Mouse (Mus musculus) 416B (cell line): ENCODE data around the gene Tmem128.

ENCODE experiments used
- DNase-seq: peaks from one replicate; pipeline ENCODE4 v3.0.0; 2011; ENCODE audit warnings: low read depth

Gene Tmem128

GRCm38 (mm10) chr5:38277936-38278600, 18.1 kb downstream of the Tmem128 start:
- DNase-seq: no peak

DNA sequence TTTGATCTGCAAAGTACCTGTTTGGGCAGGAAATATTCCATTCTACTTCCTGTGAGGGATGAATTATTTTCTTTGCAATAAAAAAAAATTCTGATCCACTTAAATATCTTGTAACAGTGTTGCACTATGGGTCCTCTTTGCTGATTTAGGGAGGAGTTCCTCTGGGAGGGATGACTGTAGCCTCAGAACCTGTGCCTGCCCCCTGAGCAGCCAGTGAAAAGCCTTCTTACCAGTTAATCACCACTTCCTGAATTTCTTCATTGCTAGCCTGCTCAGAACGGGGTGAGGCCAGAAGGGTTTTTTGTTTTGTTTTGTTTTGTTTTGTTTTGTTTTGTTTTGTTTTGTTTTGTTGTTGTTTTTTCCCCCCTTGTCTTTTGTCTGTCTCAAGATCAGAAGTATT, 20.1 kb downstream of the Tmem128 start:
- peak; percentile 89 for DNase-seq

DNA sequence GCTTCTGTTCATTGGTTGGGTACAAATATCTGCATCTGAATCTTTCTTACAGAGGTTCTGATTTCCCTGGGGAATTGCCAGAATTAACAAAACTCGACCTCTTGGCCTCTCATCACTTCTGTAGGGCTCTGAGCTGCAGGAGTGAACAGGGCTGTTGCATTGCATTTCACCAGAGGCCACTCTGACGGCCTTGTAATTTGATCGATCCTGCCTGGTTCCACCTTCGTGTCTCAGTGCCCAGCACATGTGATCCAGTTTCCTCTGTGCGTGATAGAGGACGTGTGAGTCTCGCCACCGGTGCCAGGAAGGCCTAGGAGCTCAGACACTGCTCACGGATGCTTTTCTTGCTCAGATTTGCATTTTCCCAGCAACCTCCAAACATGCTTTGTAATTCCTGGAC, 25.7 kb downstream of the Tmem128 start:
- DNase-seq: no peak

- DNase-seq: no peak
These were observed 28.5 kb downstream of the Tmem128 start for GRCm38 (mm10) chr5:38288476-38288875.

GRCm38 (mm10) chr5:38301761-38302411, 41.9 kb downstream of the Tmem128 start:
- no peak for DNase-seq

GRCm38 (mm10) chr5:38302651-38303050, 42.7 kb downstream of the Tmem128 start:
- DNase-seq: no peak

GRCm38 (mm10) chr5:38305241-38305640, 45.3 kb downstream of the Tmem128 start:
- no peak for DNase-seq

DNA sequence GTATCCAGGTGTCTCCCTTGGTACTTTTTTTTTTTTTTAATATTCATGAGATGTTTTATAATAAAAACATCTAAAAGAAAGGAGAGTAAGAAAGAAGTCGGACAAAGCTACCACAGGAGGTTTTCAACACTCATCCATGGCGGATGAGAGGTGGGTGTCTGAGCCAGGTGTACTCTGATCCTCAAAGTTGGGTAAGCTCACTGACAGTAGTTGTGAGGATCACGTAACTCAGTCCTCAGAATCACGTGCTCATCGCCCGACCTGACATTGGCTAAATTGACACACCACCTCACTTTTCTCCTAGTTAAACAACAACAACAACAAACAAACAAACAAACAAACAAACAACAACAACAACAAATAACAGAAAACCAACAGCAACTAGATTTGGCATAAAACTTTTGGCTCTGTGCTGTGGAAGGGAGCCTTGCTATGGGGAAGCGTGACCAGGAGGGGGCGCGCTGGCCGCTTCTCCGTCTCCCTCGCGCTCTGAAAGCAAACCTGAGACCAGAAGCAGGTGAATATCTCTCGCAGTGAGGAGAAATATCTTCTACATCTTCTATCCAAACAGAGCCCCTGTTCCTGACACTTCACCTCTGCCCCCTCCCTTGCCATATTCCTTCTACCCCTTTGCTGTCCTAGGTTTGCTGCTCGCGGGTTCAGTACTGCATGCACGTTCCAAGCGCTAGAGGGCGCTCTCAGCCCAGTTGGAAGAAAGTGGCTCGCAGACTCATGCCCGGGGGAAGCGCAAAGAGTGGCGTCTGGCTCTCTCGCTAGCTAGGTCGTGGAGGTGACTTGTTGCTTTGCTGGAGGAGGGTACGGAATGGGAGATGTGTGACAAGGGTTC, 47.5 kb downstream of the Tmem128 start:
- peak; percentile 88 for DNase-seq

DNA sequence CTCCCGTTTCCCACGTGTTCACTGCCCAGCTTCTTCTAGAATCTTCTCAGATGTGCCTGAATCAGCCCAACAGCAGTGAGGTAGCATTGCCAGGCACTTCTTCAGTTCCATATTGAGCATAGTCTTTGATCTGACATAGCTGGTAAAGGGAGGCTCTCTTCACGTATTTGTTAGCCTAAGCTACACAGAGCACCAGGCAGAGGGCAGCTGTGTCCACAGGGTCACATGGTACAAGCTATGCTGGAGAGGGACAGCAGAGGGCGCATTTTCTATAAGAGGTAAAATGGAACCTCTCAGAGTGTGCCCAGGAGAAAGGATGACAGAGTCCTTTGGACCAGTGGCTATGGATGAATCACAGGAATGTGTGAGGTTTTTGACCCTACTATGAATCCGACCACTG, 48.9 kb downstream of the Tmem128 start:
- peak; percentile 87 for DNase-seq

DNA sequence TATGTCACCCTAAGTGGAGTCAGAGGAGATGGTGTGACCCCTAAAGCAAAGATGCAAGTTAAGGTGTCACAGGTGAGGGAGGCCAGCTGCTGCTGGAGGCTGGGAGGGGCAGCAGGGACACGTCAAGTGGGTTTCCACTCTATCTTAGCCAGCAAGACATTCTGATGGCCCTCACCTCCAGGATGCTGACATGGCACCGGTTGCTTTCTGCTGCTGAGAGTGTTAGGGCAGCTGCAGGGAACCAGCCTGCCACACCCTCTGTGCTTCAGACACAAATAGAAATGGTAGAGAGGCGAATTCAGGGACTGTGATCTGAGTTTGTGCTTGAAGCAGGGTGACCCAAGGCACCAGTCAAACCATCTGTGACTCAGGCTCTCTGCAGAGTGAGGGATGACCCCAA, 49.8 kb downstream of the Tmem128 start:
- DNase-seq: no peak
